Mouse (Mus musculus) C2C12 (cell line): Measurements from ENCODE around the gene Themis. TPM values are rescaled to one million over a fixed set of nuclear protein-coding genes. Genes with fewer than 3 reads are reported as not detected.

Experiments used
- H3K27me3 ChIP-seq: one replicate; pipeline ENCODE4 v1.6.1; 2011; ENCODE audit not compliant: control insufficient read depth, insufficient read depth, insufficient read length
- H3K36me3 ChIP-seq: one replicate; pipeline ENCODE4 v1.6.1; 2011; ENCODE audit not compliant: control insufficient read depth, insufficient read depth
- H3K4me3 ChIP-seq: one replicate; pipeline ENCODE4 v1.5.1; 2011; ENCODE audit warnings: mild to moderate bottlenecking, control low read depth; ENCODE audit not compliant: poor library complexity, insufficient read depth, severe bottlenecking
- H3K79me2 ChIP-seq: one replicate; pipeline ENCODE4 v1.6.1; 2011; ENCODE audit not compliant: control insufficient read depth, insufficient read depth
- H3K79me3 ChIP-seq: one replicate; pipeline ENCODE4 v1.6.1; 2011; ENCODE audit warnings: low read depth, control low read depth
- H3ac ChIP-seq: one replicate; pipeline ENCODE3; 2011; ENCODE audit warnings: low read depth; ENCODE audit not compliant: control insufficient read depth, insufficient read length
- CEBPB ChIP-seq: IDR thresholded peaks from one replicate; pipeline ENCODE4 v1.6.1; 2011; ENCODE audit warnings: low read depth, mild to moderate bottlenecking, control low read depth, moderate library complexity
- CTCF ChIP-seq: IDR thresholded peaks from one replicate; pipeline ENCODE4 v1.5.1; 2011; ENCODE audit not compliant: control insufficient read depth, insufficient read depth, insufficient read length
- FOSL1 ChIP-seq: IDR thresholded peaks from one replicate; pipeline ENCODE4 v1.8.0; 2011; ENCODE audit warnings: mild to moderate bottlenecking, low read length; ENCODE audit not compliant: poor library complexity, insufficient read depth, severe bottlenecking
- MAX ChIP-seq: IDR thresholded peaks from one replicate; pipeline ENCODE4 v1.6.1; 2011; ENCODE audit warnings: mild to moderate bottlenecking, control low read depth
- MYOD1 ChIP-seq: IDR thresholded peaks from one replicate; pipeline ENCODE4 v1.6.1; 2011; ENCODE audit warnings: low read depth; ENCODE audit not compliant: control insufficient read depth, insufficient read length
- MYOG ChIP-seq: IDR thresholded peaks from one replicate; pipeline ENCODE4 v1.6.1; 2011; ENCODE audit not compliant: control insufficient read depth, insufficient read length; ENCODE audit errors: extremely low read depth
- USF1 ChIP-seq: IDR thresholded peaks from one replicate; pipeline ENCODE4 v1.6.1; 2011; ENCODE audit warnings: low read depth, mild to moderate bottlenecking, control low read depth, moderate library complexity
- polyA plus RNA-seq: library from polyadenylated mRNA; unstranded; fragments of >200 nt; fragmentation: generic; extraction: Trizol; gene quantifications from one replicate; pipeline ENCODE4 v1.2.1, GENCODE M21; 2012; ENCODE audit warnings: missing spikeins

Gene Themis
- polyA plus RNA-seq, 1 experiment, result not detected

GRCm38 (mm10) chr10:28811928-28812570 lies 143.9 kb downstream of the Themis start:
- no peaks in the 10 kb centered on the region for H3K27me3 ChIP-seq
- no peak overlapping the region for H3ac ChIP-seq
- no peak overlapping the region for H3K4me3 ChIP-seq
- H3K79me2 ChIP-seq, result no peaks in the 10 kb centered on the region
- H3K36me3 ChIP-seq, result no peaks in the 10 kb centered on the region
- TF ChIP-seq CEBPB (no peak), USF1 (no peak), CTCF (no peak), FOSL1 (no peak), MYOG (no peak), MYOD1 (no peak)
- H3K79me3 ChIP-seq, result no peaks in the 10 kb centered on the region

DNA sequence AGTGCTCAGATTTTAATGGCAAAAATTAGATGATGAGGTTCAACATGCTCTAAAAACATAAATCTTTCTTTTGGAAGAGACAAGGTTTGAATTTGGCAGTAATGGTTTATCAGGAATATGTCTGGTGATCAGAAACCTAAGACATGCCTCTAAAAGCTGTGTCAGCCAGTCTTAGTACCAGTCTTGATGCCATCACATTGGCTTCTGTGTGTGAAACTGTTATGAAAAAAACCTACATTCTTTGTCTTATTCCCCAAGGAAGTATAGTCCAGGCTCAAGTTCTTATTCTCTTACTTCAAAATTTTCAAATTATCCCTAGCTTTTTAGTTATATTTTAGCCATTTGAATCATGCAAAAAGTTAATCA lies 144.4 kb downstream of the Themis start:
- Histone ChIP-seq H3ac (no peak overlapping the region), H3K36me3 (no peaks in the 10 kb centered on the region), H3K27me3 (no peaks in the 10 kb centered on the region), H3K79me3 (no peaks in the 10 kb centered on the region), H3K4me3 (no peak overlapping the region), H3K79me2 (no peaks in the 10 kb centered on the region)
- no peak for TF ChIP-seq MAX
- TF ChIP-seq CTCF, result no peak
- no peak for TF ChIP-seq MYOG
- no peak for TF ChIP-seq CEBPB

GRCm38 (mm10) chr10:28816160-28816559 lies 148.0 kb downstream of the Themis start:
- Histone ChIP-seq H3K79me3 (no peaks in the 10 kb centered on the region), H3K79me2 (no peaks in the 10 kb centered on the region), H3ac (no peak overlapping the region), H3K36me3 (no peaks in the 10 kb centered on the region), H3K4me3 (no peak overlapping the region), H3K27me3 (no peaks in the 10 kb centered on the region)
- TF ChIP-seq MYOD1 (no peak), CTCF (no peak), FOSL1 (no peak), MAX (no peak), USF1 (no peak), MYOG (no peak), CEBPB (no peak)

DNA sequence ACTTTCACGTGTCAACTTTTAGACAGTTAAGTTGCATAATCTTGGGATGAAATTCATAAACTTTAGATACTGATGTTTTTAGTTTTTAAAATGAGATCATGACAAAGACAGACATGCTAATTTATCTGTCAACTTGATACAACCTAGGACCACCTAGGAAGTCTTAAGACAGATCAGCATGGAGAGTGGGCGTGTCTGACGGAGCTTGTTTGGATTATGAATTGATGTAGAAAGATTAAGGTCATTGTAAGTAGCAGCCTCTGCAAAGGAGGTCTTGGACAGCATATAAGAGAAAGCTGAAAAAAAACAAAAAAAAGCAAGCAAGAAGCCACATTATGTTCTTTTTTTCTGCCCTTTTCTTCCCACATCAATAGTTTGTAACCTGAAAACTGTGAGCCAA lies 154.2 kb downstream of the Themis start:
- Histone ChIP-seq H3K79me3 (no peaks in the 10 kb centered on the region), H3K79me2 (no peaks in the 10 kb centered on the region), H3ac (no peak overlapping the region), H3K4me3 (no peak overlapping the region), H3K36me3 (no peaks in the 10 kb centered on the region), H3K27me3 (no peaks in the 10 kb centered on the region)
- no peak for TF ChIP-seq MAX
- TF ChIP-seq MYOG, result no peak
- TF ChIP-seq CTCF, result no peak
- TF ChIP-seq MYOD1, result no peak
- no peak for TF ChIP-seq CEBPB
- no peak for TF ChIP-seq USF1
- no peak for TF ChIP-seq FOSL1

GRCm38 (mm10) chr10:28842605-28843004 lies 174.4 kb downstream of the Themis start:
- H3K79me2 ChIP-seq, result no peaks in the 10 kb centered on the region
- TF ChIP-seq CTCF, result no peak
- TF ChIP-seq MYOD1, result no peak
- TF ChIP-seq MYOG, result no peak
- no peak for TF ChIP-seq CEBPB
- TF ChIP-seq MAX, result no peak
- TF ChIP-seq FOSL1, result no peak
- no peak for TF ChIP-seq USF1
- no peak overlapping the region for H3K4me3 ChIP-seq
- no peaks in the 10 kb centered on the region for H3K36me3 ChIP-seq
- no peak overlapping the region for H3ac ChIP-seq
- no peaks in the 10 kb centered on the region for H3K79me3 ChIP-seq
- no peaks in the 10 kb centered on the region for H3K27me3 ChIP-seq
